Mouse (Mus musculus) brain, embryonic 14.5 days (tissue): Measurements from ENCODE around the gene Pld4. TPM values are rescaled to one million over a fixed set of nuclear protein-coding genes. Genes with fewer than 3 reads are reported as not detected.

Experiments used
- DNase-seq: peaks from one replicate; pipeline ENCODE4 v3.0.0-alpha.2; 2011; ENCODE audit warnings: low read depth
- CTCF ChIP-seq: fragments of 200-500 bp; IDR thresholded peaks from 2 replicates; pipeline ENCODE4 v1.5.1; 2012; ENCODE audit warnings: inconsistent platforms, mild to moderate bottlenecking, moderate library complexity, borderline replicate concordance; ENCODE audit not compliant: insufficient read depth, insufficient read length; ENCODE audit errors: extremely low read depth
- POLR2A ChIP-seq: fragments of 200-500 bp; IDR thresholded peaks from 2 replicates; pipeline ENCODE4 v1.6.1; 2012; ENCODE audit warnings: mild to moderate bottlenecking, inconsistent platforms, borderline replicate concordance; ENCODE audit not compliant: poor library complexity, insufficient read depth, insufficient read length, severe bottlenecking; ENCODE audit errors: extremely low read depth
- polyA plus RNA-seq: library from polyadenylated mRNA; depleted of rRNA; stranded (reverse); fragments of >200 nt; gene quantifications from 2 replicates; pipeline ENCODE4 v1.2.3, GENCODE M21; 2012; rRNA removed

Gene Pld4
- polyA plus RNA-seq: 6.5 and 6.8 TPM in 2 replicates

DNA sequence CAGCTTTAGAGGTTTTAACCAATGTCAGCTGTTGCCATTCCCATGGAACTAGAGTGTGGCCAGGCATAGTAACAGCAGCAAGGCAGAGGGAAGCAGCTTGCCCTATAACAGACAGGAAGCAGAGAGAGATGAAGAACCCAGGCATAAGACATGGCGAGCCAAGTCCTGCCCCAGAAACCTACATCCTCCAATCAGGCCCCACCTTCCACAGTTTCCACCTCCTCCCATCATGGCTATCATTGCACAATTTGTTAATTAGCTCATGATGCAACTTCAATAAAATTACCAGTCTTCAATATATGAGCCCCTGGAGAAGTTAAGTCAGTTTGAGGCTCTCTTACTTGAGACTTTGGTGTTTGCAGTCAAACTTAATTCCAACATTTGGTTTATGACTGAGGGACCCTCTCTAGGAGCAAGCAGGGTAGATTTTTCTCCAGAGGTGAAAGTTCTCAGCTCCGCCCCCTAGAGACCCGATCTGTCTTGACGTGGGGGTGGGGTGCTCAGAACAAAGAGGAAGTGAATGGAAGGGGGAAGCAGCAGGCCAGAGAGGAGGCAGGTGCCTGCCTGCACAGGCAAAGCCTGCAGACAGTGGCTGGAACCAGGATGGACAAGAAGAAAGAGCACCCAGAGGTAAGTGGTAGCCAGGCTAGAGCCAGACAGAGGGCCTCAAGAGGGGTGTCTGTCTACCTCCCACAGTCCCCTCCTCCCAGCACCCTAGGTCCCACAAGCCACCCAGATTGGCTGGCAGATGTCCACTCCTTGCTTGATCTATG lies at the start of gene Pld4:
Gene Pld4 (plus strand): TSS at position 502 of the 773 bp plus-strand sequence.
- TF ChIP-seq POLR2A: no peak
- TF ChIP-seq CTCF: no peak
- DNase-seq: no peak

DNA sequence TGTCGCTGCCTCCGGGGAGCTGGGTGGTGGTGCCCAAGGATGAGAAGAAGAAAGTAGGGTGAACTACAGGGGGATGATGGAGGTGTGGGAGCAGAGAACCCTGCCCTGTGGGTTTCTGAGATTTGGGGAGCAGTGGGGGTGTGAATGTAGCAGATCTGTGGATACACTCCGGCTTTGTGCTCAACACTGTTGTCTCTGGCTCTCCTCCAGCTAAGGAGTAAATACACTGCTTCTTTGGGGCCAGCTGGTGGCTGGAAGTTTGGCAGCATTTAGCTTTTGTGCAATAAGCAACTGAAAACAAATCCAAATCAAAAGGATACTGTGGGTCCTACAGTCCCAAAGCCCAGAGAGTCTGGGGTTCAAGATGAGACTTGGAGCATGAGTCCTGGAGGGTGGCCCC lies 46.5 kb upstream of the Pld4 start:
- DNase-seq: peak; percentile 84

DNA sequence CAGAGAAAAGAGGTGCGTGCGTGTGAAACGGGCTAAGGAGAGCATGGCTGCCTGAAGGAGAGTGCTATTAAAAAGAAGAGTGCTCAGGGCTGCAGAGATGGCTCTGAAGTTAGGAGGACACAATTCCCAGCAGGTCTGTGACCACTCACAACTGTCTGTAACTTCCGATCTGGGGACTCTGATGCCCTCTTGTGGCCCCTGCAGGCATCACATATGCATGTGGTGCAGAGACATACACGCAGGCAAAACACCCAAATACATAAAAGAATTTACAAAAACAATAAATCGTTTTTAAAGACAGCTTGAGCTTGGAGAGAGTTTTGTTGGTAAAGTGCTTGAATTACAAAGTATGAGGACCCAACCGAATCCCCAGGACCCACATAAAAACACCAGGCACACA lies 43.3 kb upstream of the Pld4 start:
- no peak for TF ChIP-seq POLR2A
- peak; percentile 74; the same call in 1 of the 2 replicates for TF ChIP-seq CTCF
- peak; percentile 58 for DNase-seq

More for the DNA sequence above, 46.5 kb upstream of the Pld4 start:
- TF ChIP-seq CTCF (no peak), POLR2A (no peak)

DNA sequence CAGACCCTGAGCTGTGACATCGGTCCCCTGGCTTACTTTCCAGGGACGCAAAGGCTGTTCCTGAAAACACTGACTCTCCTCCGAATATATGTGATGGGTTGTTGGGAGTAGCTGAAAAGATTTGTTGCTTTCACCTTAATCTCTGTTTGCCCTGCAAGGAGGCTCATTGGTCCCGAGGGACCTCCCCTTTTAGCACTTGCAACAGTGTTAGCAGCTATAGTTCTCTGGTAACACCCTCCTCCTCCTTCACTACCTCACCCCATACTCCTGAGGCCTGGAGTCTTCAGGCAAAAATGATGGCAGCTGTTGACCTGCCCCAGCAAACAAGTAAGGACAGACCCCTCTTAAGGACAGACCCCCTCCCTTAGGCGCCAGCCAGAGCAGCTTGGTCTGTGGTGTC lies 41.5 kb upstream of the Pld4 start:
- no peak for TF ChIP-seq POLR2A
- TF ChIP-seq CTCF: no peak
- no peak for DNase-seq

DNA sequence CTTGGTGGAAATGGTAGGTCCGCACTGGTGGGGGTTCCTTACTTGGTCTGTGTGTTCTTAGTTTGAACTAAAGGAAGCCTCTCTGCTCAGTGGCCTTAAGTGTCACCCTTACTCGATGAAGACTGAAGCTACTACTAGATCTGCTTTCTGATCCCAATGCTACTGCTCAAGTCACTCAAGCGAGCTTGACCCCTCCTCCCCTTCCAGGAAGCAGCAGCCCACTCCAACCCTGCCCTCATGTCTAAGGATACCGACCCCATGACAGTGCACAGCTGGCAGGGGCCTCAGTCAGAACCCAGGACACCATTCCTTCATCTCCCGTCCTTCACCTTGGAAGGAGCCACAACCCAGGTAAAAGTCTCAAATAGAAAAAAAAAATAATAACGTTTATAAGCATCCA lies 40.2 kb upstream of the Pld4 start, which contains the start of gene Cep170b:
Gene Cep170b (plus strand): TSS at position 240 of the 400 bp plus-strand sequence.
- no peak for DNase-seq
- TF ChIP-seq POLR2A (no peak), CTCF (no peak)

DNA sequence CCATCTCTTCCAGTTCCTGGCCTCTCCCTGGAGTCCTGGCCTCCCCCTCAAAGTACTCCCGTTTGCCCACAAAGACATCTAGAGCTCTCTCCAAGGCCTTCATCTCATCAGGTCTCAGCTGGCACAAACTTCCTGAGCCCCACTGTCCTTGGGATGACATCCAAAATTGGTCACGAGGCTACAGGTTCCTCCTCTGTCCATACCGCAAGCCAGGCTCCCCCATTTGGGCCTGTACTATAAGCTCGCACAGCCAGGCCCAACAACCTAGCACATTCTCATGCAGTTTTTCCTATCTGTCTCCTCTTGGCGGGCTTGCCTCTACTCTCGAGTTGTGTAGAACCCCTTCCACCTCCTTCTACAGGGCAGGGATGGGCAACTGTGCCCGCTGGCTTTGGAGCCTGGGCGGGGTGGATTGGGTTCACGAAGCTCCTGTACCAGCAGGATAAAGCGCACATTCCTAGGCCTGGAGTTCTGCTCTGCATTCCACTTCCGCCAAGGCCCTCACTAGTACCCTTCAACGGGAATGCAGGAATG lies 39.5 kb upstream of the Pld4 start:
- no peak for DNase-seq
- no peak for TF ChIP-seq POLR2A
- no peak for TF ChIP-seq CTCF

DNA sequence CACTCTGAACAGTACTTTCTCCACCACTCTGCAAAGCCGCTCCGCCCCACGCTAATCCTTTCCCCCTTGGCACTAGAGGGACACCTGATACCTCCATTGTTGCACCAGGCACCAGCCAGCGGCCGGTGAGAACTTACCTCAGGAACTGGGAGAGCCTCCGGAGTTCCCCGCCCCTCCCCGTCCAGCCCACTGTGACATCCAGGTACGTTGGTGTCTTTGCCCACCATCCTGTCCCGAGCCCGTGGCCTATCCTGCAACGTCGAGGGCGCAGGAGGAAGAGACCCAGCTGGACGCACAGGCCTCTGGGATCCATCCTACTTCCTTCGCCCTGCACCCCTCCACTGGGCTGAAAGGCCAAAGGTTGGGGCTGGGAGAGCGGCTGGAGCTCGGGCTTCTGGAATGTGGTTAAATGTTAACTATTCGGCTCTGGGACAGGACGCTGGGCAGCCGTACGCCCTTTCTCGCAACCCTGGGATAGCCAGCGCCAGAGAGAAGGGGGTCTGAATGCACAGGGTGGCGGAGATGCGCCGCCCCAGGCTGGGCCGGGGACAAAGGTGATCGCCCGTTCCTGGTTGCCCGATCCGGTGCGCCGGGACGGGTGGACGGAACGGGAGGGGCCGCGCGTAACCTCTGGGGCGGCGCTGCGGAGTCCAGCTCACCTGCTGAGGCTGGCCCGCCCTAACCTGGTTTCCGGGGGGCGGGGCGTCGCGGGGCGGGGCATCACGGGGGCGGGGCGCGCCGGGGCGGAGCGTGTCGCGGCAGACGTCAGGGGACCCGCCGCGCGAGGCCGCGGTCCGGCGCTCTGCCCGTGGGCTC lies 38.8 kb upstream of the Pld4 start:
- TF ChIP-seq CTCF (no peak), POLR2A (no peak)
- DNase-seq: peak; percentile 60

DNA sequence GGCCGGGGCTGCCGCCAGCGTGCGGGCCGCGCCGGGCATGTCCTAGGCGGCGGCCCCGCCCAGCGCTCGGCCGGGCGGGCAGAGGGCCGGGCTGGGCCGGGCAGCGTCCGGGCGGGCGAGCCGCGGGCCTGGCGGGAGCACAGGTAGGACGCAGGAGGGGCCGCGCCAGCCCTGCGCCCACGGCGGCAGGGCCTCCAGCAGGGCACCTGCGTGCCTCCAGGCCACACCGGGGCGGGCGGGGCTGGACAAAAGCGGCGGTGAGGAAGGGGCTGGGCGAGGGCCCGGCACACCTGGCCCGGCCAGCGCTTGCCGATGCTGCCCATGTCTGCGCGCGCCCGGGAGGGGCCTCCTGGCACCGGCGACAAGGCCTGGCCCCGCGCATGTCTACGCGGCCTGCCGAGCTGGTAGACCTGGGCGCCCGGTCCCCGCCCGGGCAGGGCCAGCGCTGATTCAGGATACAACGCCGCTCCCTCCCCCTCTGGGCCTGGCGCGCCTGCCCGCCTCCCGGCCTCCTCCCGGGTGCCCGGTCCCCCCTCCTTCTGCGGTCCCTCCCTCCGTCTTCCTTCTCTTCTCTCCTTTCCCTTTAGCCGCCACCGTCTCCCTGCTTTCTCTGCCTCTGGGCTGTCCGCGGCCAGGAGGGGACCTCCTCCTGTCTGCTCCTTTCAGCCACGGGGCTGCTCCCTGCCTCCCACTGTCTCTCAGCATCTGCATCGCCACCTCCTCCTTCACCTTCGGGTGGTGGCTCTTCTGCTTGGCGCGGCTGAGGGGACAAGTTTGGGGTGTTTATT lies 38.0 kb upstream of the Pld4 start:
- peak; percentile 52 for DNase-seq
- TF ChIP-seq CTCF: no peak

DNA sequence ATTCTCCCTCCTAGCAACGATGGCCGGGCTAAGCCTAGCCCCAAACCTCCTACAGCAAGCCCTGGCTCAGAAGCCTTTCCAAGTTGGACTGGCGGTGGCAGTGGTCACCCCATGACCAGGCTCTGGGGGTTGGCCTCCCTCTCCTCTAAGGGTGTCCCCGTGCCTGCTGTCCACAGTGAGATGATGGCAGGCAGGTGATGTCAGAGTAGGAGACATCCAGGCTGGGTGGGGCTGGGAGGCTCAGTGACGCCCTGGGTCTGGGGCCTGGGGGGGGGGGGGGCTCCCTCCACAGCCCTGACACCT lies 37.5 kb upstream of the Pld4 start:
- TF ChIP-seq POLR2A: no peak
- TF ChIP-seq CTCF: no peak
- DNase-seq: no peak

DNA sequence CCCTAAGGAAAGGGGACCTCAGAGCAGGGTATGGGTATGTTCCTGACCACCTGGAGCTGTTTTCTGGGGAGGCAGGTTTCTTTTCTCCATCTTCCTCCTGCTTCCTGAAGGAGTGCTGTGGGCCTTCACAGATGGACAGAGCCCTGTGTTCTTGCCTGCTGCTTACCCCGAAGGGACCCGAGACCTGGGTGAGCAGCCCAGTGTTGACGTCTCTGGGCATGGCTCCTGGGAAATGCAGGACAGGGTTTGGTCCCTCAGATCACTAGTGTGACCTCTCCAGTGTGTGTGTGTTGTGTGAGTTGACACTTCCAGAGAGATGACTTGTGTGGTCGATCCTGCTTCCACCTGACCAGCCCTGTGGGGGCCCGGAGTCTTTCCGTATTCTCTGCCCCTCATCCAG lies 37.0 kb upstream of the Pld4 start:
- no peak for DNase-seq
- TF ChIP-seq POLR2A (no peak), CTCF (no peak)

DNA sequence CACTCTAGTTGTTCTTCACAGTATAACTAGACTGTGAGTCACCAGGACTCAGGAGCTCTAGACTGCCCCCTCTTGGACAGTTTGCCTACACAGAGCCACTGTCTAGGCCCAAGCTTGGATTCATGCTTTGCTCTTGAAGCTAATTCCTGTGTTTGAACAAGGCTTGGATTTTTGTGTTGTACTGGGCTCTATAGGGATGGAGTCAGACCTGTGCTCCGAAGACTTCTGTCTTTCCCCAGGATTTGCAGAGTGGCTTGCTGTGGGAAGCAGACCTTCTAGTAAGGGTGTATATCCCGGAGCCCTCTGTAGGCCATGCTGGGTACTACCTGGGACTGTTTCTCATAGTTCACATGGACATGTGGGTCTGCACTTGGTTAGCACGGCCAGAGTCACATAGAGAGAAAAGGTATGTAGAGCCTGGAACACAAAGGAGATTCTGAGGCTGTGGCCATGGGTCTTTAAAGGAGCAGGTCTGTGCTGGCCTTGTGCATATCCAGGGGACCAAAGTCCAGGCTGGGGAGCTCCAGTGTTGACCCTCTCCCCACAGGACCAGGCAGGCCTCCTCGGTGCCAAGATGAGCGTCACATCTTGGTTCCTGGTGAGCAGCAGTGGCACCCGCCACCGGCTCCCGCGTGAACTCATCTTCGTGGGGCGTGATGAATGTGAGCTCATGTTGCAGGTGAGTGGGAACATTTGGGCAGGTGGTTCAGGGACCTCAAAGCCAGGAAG lies 36.2 kb upstream of the Pld4 start:
- TF ChIP-seq POLR2A (no peak), CTCF (peak; percentile 52; the same call in 1 of the 2 replicates)
- peak; percentile 73 for DNase-seq

DNA sequence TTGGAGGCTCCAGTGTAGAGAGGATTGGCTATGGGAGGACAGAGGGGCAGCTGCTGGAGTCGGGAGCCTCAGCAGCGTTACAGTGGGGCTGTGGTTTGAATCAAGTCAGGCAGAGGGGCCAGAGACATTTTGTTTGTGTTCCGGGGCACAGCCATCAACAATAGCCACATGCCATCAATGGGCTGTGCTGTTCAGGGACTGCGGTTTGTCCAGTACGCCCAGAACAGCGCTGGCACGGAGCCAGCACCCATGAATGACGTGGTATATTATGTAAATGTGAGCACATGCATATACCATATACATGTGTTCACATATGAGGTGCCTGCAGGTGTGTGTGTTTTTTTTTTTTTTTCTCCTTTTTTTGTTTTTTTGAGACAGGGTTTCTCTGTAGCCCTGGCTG lies 32.7 kb upstream of the Pld4 start:
- no peak for DNase-seq
- TF ChIP-seq CTCF (no peak), POLR2A (no peak)
